Mouse (Mus musculus) MEL (cell line): Measurements from ENCODE around the gene Rac2.

Experiments
- ETS1 ChIP-seq: IDR thresholded peaks from 2 replicates; pipeline ENCODE4 v1.6.1; 2012; ENCODE audit warnings: low read depth, mild to moderate bottlenecking, inconsistent platforms, low read length, improper control_type of control experiment, moderate library complexity
- HCFC1 ChIP-seq: IDR thresholded peaks from 2 replicates; pipeline ENCODE4 v1.6.1; 2012; ENCODE audit warnings: low read depth, mild to moderate bottlenecking, inconsistent platforms, low read length, improper control_type of control experiment, moderate library complexity
- USF2 ChIP-seq, 2 experiments: IDR thresholded peaks; 2 replicates each; pipeline ENCODE4 v1.6.1; 2011 to 2012; ENCODE audit warnings: improper control_type of control experiment in 2 of 2, low read length in 2 of 2, borderline replicate concordance in 1 of 2, inconsistent platforms in 1 of 2, low read depth in 1 of 2, mild to moderate bottlenecking in 1 of 2; ENCODE audit not compliant: insufficient read depth in 1 of 2

DNA sequence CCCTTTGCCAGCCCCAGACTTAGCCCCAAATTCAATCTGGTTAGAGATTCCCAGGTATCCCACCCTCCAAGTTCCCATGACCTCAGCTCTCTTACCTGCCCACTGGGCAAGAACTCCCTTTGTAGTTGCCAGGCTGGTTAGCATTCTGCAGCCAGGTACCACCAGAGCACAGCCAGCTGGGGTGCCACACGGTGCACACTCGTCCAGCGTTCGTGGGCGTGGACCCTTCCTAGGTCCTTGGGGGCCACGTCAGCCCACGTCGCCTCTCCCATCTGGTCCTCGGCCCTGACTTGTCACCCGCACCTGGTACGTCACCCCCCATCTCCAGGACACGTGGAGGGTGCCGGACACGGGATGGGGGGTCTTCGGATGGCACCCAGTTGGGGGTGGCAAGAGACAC, 28.5 kb downstream of the Rac2 start:
- TF ChIP-seq HCFC1 (no peak), USF2 (IDR thresholded peaks at IDR 0.05; ENCODE audit: borderline replicate concordance in 1 of 2, insufficient read depth in 1 of 2, low read depth in 1 of 2, low read length in 2 of 2) (no peak), ETS1 (no peak)
